Mouse (Mus musculus) CH12.LX (cell line): ENCODE data around the gene Fig4.

Experiments used
- CTCF ChIP-seq, 2 experiments: IDR thresholded peaks in 1 of 2; conservative IDR thresholded peaks in 1 of 2; 2 replicates each; pipeline ENCODE4 v1.5.1; 2011 to 2012; ENCODE audit warnings: low read depth in 2 of 2, low read length in 2 of 2, improper control_type of control experiment in 1 of 2, inconsistent platforms in 1 of 2, mild to moderate bottlenecking in 1 of 2, moderate library complexity in 1 of 2
- USF1 ChIP-seq: IDR thresholded peaks from 2 replicates; pipeline ENCODE4 v1.6.1; 2014; ENCODE audit warnings: low read depth, mild to moderate bottlenecking, inconsistent platforms, low read length, improper control_type of control experiment

- peak in 1 of 2 experiments; percentile 59; a peak in 3 of 4 replicates for TF ChIP-seq CTCF (conservative IDR thresholded peaks at IDR 0.05 in 1 of 2, IDR thresholded peaks at IDR 0.05 in 1 of 2; ENCODE audit: low read depth in 2 of 2, low read length in 2 of 2)
- no peak for TF ChIP-seq USF1
Observed at GRCm38 (mm10) chr10:41332533-41333043, 29.5 kb upstream of the Fig4 start.
